Mouse (Mus musculus) kidney, postnatal 4 days (tissue): ENCODE measurements at regions not wholly inside any gene's neighbourhood (a gene's known extent, or its start where the extent isn't known, plus 50 kb on each side); places are given as distances from the start of the nearest gene placed in this dataset.

Source experiments
- DNase-seq, 2 experiments: peaks; one replicate each; pipeline ENCODE4 v3.0.0; 2021; ENCODE audit warnings: mixed read lengths in 2 of 2

- peak; percentile 34 to 45 for DNase-seq
Measured at GRCm38 (mm10) chr2:117036197-117036872, 84.8 kb upstream of the Spred1 start.

GRCm38 (mm10) chr2:117040211-117040610, 81.0 kb upstream of the Spred1 start:
- DNase-seq: no peak

- peak; percentile 13 to 32 for DNase-seq
Measured at GRCm38 (mm10) chr2:117043831-117044230, 77.3 kb upstream of the Spred1 start.

GRCm38 (mm10) chr2:117048290-117048730, 72.9 kb upstream of the Spred1 start:
- DNase-seq: peak; percentile 13

GRCm38 (mm10) chr2:117050061-117050460, 71.1 kb upstream of the Spred1 start:
- DNase-seq: no peak

GRCm38 (mm10) chr2:117064126-117064525, 57.0 kb upstream of the Spred1 start:
- no peak for DNase-seq

- DNase-seq: no peak
Measured at GRCm38 (mm10) chr2:117070348-117070747, 50.8 kb upstream of the Spred1 start.

- no peak for DNase-seq
Measured at GRCm38 (mm10) chr2:117071098-117071497, 50.1 kb upstream of the Spred1 start.
